Mouse (Mus musculus): ENCODE results near the gene Slit1. TPM values are rescaled to one million over a fixed set of nuclear protein-coding genes. Genes with fewer than 3 reads are reported as not detected.

The Slit1 gene
- total and polyA plus RNA-seq, 3 experiments: 0.16 to 0.30 TPM; not detected in 1

DNA sequence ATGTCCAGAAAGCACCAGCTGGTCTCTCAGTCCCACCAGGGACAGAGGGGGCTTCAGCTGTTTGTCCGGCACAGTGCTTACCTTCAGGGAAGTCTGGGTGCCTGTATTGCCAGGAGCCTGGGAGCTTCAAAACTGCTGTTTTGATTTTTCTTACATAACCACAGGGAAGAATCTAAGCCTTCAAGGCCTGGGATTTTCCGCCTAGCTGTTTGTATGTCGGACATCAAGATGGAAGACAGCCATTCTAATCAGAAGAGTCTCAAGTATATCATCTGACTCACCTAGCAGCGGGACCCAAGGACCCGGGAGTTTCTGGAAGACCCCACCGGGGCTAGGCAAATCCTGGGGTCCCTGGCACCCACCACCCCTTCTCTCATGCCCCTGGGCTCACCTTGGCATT lies 127.2 kb downstream of the Slit1 start:
- DNase-seq (ENCODE audit: extremely low read depth): no peak
- Histone ChIP-seq H3K27ac (ENCODE audit: insufficient read depth, low read depth) (peak overlapping the region; percentile 48; the same call in 1 of the 2 replicates), H3K4me3 (replicated peaks in 1 of 3; ENCODE audit: low read depth in 2 of 3, low read length in 2 of 3, poor library complexity in 1 of 3) (peak overlapping the region in 2 of 3 experiments; percentile 3 to 26), H3K4me1 (ENCODE audit: control insufficient read depth in 1 of 2, insufficient read depth in 2 of 2) (peaks cover 24 to 68% of the 10 kb centered on the region in 2 experiments), H3K9me3 (replicated peaks; ENCODE audit: low read length) (no peaks in the 10 kb centered on the region), H3K4me2 (ENCODE audit: insufficient read depth, low read depth, poor library complexity, severe bottlenecking) (peak overlapping the region; percentile 80), H3K36me3 (replicated peaks in 1 of 2; ENCODE audit: control insufficient read depth in 1 of 2, insufficient read depth in 1 of 2, low read length in 1 of 2) (no peaks in the 10 kb centered on the region), H3K9ac (ENCODE audit: insufficient read depth, low read depth) (0 out of 2 replicates have a peak overlapping the region, but pooled peaks have one; percentile 11), H3K79me2 (replicated peaks; ENCODE audit: control insufficient read depth, extremely low read depth, insufficient read depth, poor library complexity, severe bottlenecking) (no peaks in the 10 kb centered on the region), H3K27me3 (replicated peaks) (peaks cover 4% of the 10 kb centered on the region)
- dilution Hi-C loops (cut with MboI; ENCODE audit: extremely low pct_ligation_motif_present, extremely low pct_unique_long_range_greater_than_20kb, low sequenced_read_pairs) (no loop called here), in situ Hi-C loops (cut with MboI; ENCODE audit: low pct_ligation_motif_present, low pct_unique_long_range_greater_than_20kb, low sequenced_read_pairs) (no loop called here)
- TF ChIP-seq BHLHE40 (IDR thresholded peaks at IDR 0.05; ENCODE audit: low read depth, low read length) (no peak), ZMIZ1 (IDR thresholded peaks at IDR 0.05; ENCODE audit: low read depth, low read length) (no peak), SMC3 (IDR thresholded peaks at IDR 0.05; ENCODE audit: low read depth, low read length) (no peak), PAX5 (IDR thresholded peaks at IDR 0.05; ENCODE audit: low read length) (no peak)

DNA sequence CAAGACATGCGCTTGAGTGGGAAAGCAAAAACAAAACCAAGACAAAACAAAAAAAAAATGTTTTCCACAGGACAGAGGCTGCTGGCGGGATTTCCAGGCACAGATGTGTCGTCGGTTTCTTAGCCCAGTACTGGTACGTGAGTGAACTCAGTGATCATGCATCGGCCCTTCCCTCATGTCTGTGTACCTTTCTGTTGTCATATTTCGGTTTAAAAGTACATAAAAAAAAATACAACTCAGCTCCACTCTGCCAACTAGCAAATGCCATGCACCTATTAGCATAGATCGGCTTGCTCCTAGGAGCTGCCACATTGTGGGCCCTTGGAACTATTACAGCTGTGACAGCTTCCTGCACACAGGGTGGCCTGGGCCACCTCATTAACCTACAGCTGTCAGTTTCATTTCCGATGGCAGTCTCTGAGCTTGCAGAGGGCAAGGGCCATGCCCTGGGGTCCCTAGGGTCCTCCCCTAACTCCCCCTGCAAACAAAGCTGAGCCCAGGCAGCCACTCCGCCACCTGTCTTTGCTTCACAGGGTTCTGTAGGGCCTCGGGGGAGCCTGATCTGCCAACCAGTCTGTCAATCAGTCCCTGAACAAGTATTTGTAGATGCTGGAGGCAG lies 127.8 kb downstream of the Slit1 start:
- in situ Hi-C loops (cut with MboI; ENCODE audit: low pct_ligation_motif_present, low pct_unique_long_range_greater_than_20kb, low sequenced_read_pairs) (no loop called here), dilution Hi-C loops (cut with MboI; ENCODE audit: extremely low pct_ligation_motif_present, extremely low pct_unique_long_range_greater_than_20kb, low sequenced_read_pairs) (no loop called here)
- H3K36me3 ChIP-seq (replicated peaks in 1 of 2; ENCODE audit: control insufficient read depth in 1 of 2, insufficient read depth in 1 of 2, low read length in 1 of 2): no peaks in the 10 kb centered on the region
- H3K4me1 ChIP-seq (ENCODE audit: control insufficient read depth in 1 of 2, insufficient read depth in 2 of 2): peaks cover 24 to 69% of the 10 kb centered on the region in 2 experiments
- peak; percentile 94 for DNase-seq (ENCODE audit: extremely low read depth)
- H3K4me3 ChIP-seq (replicated peaks in 1 of 3; ENCODE audit: low read depth in 2 of 3, low read length in 2 of 3, poor library complexity in 1 of 3): peak overlapping the region in 2 of 3 experiments; percentile 3 to 24
- peaks cover 4% of the 10 kb centered on the region for H3K27me3 ChIP-seq (replicated peaks)
- 0 out of 2 replicates have a peak overlapping the region, but pooled peaks have one; percentile 11 for H3K9ac ChIP-seq (ENCODE audit: insufficient read depth, low read depth)
- H3K27ac ChIP-seq (ENCODE audit: insufficient read depth, low read depth): peak overlapping the region; percentile 48; the same call in 1 of the 2 replicates
- no peaks in the 10 kb centered on the region for H3K79me2 ChIP-seq (replicated peaks; ENCODE audit: control insufficient read depth, extremely low read depth, insufficient read depth, poor library complexity, severe bottlenecking)
- peak overlapping the region; percentile 80 for H3K4me2 ChIP-seq (ENCODE audit: insufficient read depth, low read depth, poor library complexity, severe bottlenecking)
- peaks cover 5% of the 10 kb centered on the region for H3K9me3 ChIP-seq (replicated peaks; ENCODE audit: low read length)
- TF ChIP-seq SMC3 (IDR thresholded peaks at IDR 0.05; ENCODE audit: low read depth, low read length) (no peak; the same call in 1 of the 2 replicates), CHD1 (IDR thresholded peaks at IDR 0.05; ENCODE audit: low read depth, low read length) (no peak), MAX (IDR thresholded peaks at IDR 0.05; ENCODE audit: low read length) (peak; percentile 53; the same call in 1 of the 2 replicates), MAZ (IDR thresholded peaks at IDR 0.05; ENCODE audit: low read depth, low read length) (no peak; the same call in 1 of the 2 replicates), ELF1 (IDR thresholded peaks at IDR 0.05; ENCODE audit: low read depth, low read length) (peak; percentile 39; the same call in 1 of the 2 replicates), USF1 (IDR thresholded peaks at IDR 0.05; ENCODE audit: low read depth, low read length) (no peak), CHD2 (IDR thresholded peaks at IDR 0.05; ENCODE audit: low read length) (peak; percentile 54), JUN (IDR thresholded peaks at IDR 0.05; ENCODE audit: insufficient read depth, low read depth, low read length) (0 out of 2 replicates have a peak, but pooled peaks have one; percentile 15), ZKSCAN1 (IDR thresholded peaks at IDR 0.05; ENCODE audit: borderline replicate concordance, low read depth, low read length) (no peak), PAX5 (IDR thresholded peaks at IDR 0.05; ENCODE audit: low read length) (no peak), RCOR1 (conservative IDR thresholded peaks at IDR 0.05; ENCODE audit: low read depth, low read length) (peak; percentile 77), CTCF (conservative IDR thresholded peaks at IDR 0.05 in 1 of 2, IDR thresholded peaks at IDR 0.05 in 1 of 2; ENCODE audit: low read depth in 2 of 2, low read length in 2 of 2) (0 out of 4 replicates have a peak, but pooled peaks of 1 of the 2 experiments have one; percentile 16), EP300 (IDR thresholded peaks at IDR 0.05; ENCODE audit: low read length) (peak; percentile 94), ZNF384 (IDR thresholded peaks at IDR 0.05; ENCODE audit: low read depth, low read length) (peak; percentile 84), BHLHE40 (IDR thresholded peaks at IDR 0.05; ENCODE audit: low read depth, low read length) (no peak; the same call in 1 of the 2 replicates), RAD21 (IDR thresholded peaks at IDR 0.05; ENCODE audit: low read depth, low read length) (no peak; the same call in 1 of the 2 replicates), MXI1 (IDR thresholded peaks at IDR 0.05; ENCODE audit: low read depth, low read length) (peak; percentile 74; the same call in 1 of the 2 replicates), MYC (IDR thresholded peaks at IDR 0.05; ENCODE audit: low read depth, low read length) (peak; percentile 85), MEF2A (IDR thresholded peaks at IDR 0.05; ENCODE audit: borderline replicate concordance, low read depth, low read length) (peak; percentile 72; the same call in 1 of the 2 replicates), HCFC1 (IDR thresholded peaks at IDR 0.05; ENCODE audit: low read depth, low read length) (no peak; the same call in none of the 2 replicates), KAT2A (IDR thresholded peaks at IDR 0.05; ENCODE audit: insufficient replicate concordance, low read length) (peak; percentile 58; the same call in 1 of the 2 replicates), POLR2AphosphoS2 (IDR thresholded peaks at IDR 0.05; ENCODE audit: low read depth, low read length) (no peak), TCF12 (IDR thresholded peaks at IDR 0.05; ENCODE audit: low read depth, low read length) (peak; percentile 99), SIN3A (IDR thresholded peaks at IDR 0.05; ENCODE audit: low read length) (peak; percentile 93), E2F4 (IDR thresholded peaks at IDR 0.05; ENCODE audit: insufficient replicate concordance, low read depth, low read length) (0 out of 2 replicates have a peak, but pooled peaks have one; percentile 33), POLR2A (IDR thresholded peaks at IDR 0.05; ENCODE audit: low read depth, low read length) (no peak), TBP (conservative IDR thresholded peaks at IDR 0.05; ENCODE audit: low read depth, low read length) (0 out of 2 replicates have a peak, but pooled peaks have one; percentile 30), NELFE (IDR thresholded peaks at IDR 0.05; ENCODE audit: low read depth, low read length) (peak; percentile 69), UBTF (IDR thresholded peaks at IDR 0.05; ENCODE audit: low read depth, low read length) (no peak; the same call in 1 of the 2 replicates), JUND (conservative IDR thresholded peaks at IDR 0.05; ENCODE audit: low read depth, low read length) (no peak)

Measured in CH12.LX (cell line).